ENCODE assay signal across 8 mouse cellular contexts in the genomic region with DNA sequence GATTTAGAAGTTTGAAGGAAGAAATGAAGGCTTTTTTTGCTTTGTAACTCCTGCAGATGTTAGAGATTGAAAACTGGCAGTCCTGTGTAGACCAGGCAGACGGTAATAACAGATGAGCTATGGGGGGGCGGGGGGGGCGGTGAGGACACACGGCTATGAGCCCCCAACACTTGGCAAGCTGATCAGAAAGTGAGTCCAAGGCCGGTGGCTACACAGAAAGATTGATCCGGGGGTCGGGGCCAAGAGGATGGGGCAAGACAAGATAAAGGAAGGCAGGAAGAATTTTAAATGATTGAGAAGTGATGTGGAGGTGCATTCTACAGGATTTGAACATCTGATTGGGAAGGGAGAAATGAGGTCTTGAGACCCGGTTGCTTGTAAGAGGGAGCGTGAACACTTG. TPM values are rescaled to one million over a fixed set of nuclear protein-coding genes. Genes with fewer than 3 reads are reported as not detected.
DNase-seq lines count a peak whose midpoint lies in the region; ATAC-seq and TF ChIP-seq lines count a peak whose summit lies in the region.

No protein-coding gene starts in this region.

- no peak for TF ChIP-seq CTCF in MEL (IDR thresholded peaks at IDR 0.05 in 2 of 3, conservative IDR thresholded peaks at IDR 0.05 in 1 of 3; ENCODE audit: control insufficient read depth in 1 of 3, insufficient read depth in 1 of 3, low read depth in 2 of 3, low read length in 3 of 3, poor library complexity in 1 of 3, severe bottlenecking in 1 of 3)

- H3K4me3 ChIP-seq in heart, embryonic 11.5 days (ENCODE audit: low read depth, low read length) = peak overlapping the region; percentile 93
- peak overlapping the region; percentile 92 to 98 for H3K4me3 ChIP-seq in MEL (ENCODE audit: control insufficient read depth in 1 of 2, insufficient read depth in 1 of 2, low read depth in 2 of 2, low read length in 2 of 2)
- peak overlapping the region; percentile 89 for H3K4me3 ChIP-seq in hindbrain, embryonic 10.5 days
- H3K4me3 ChIP-seq in midbrain, embryonic 10.5 days = peak overlapping the region; percentile 88

- DNase-seq in heart, postnatal 10 days = no peak
- no peak for DNase-seq in MEL (ENCODE audit: low read depth, low spot score)
- DNase-seq in hindbrain, embryonic 10.5 days (ENCODE audit: low spot score) = no peak
- no peak for DNase-seq in midbrain, embryonic 10.5 days (ENCODE audit: low spot score)
- DNase-seq in frontal cortex, postnatal 36 days (ENCODE audit: low spot score in 2 of 2) = no peak
- no peak for DNase-seq in spleen, postnatal 4 days (ENCODE audit: low spot score in 2 of 2)
- no peak for DNase-seq in adrenal gland, postnatal 14 days

- ATAC-seq in heart, embryonic 11.5 days (replicated peaks; ENCODE audit: insufficient number of reproducible peaks, low FRiP score, low TSS enrichment) = no peak

- peaks cover 21% of the 10 kb centered on the region for H3K79me2 ChIP-seq in MEL (ENCODE audit: control insufficient read depth, insufficient read depth, low read length, poor library complexity)

- H3K4me2 ChIP-seq in heart, embryonic 11.5 days = peak overlapping the region; percentile 87

- TF ChIP-seq EP300 in MEL (IDR thresholded peaks at IDR 0.05; ENCODE audit: low read depth in 1 of 2, low read length in 2 of 2) = no peak

- H3K4me1 ChIP-seq in heart, embryonic 11.5 days (ENCODE audit: control insufficient read depth, insufficient read depth, low read length) = peaks cover 9% of the 10 kb centered on the region; the same call in 1 of the 2 replicates
- peaks cover 3 to 11% of the 10 kb centered on the region in 2 experiments; a peak in 2 of 4 replicates for H3K4me1 ChIP-seq in MEL (ENCODE audit: control insufficient read depth in 1 of 2, insufficient read depth in 2 of 2, low read length in 2 of 2)
- H3K4me1 ChIP-seq in hindbrain, embryonic 10.5 days (replicated peaks) = peaks cover 35% of the 10 kb centered on the region
- peaks cover 35% of the 10 kb centered on the region for H3K4me1 ChIP-seq in midbrain, embryonic 10.5 days

- no peak overlapping the region for H3K27ac ChIP-seq in heart, embryonic 11.5 days (ENCODE audit: low read depth, low read length)
- no peak overlapping the region for H3K27ac ChIP-seq in MEL (ENCODE audit: control insufficient read depth, low read depth, low read length)
- H3K27ac ChIP-seq in hindbrain, embryonic 10.5 days = peak overlapping the region; percentile 92
- peak overlapping the region; percentile 93 for H3K27ac ChIP-seq in midbrain, embryonic 10.5 days (replicated peaks)

- intact Hi-C loops in heart, postnatal 10 days (cut with DNase I) = no loop called here

- no peaks in the 10 kb centered on the region for H3K36me3 ChIP-seq in heart, embryonic 11.5 days (ENCODE audit: control insufficient read depth, insufficient read depth, low read length)
- H3K36me3 ChIP-seq in MEL (ENCODE audit: control insufficient read depth in 1 of 2, insufficient read depth in 2 of 2, low read length in 2 of 2) = peaks cover 0 to 9% of the 10 kb centered on the region in 2 experiments; a peak in 1 of 4 replicates
- H3K36me3 ChIP-seq in hindbrain, embryonic 10.5 days = no peaks in the 10 kb centered on the region
- no peaks in the 10 kb centered on the region for H3K36me3 ChIP-seq in midbrain, embryonic 10.5 days

- peaks cover 7% of the 10 kb centered on the region; the same call in 1 of the 2 replicates for H3K27me3 ChIP-seq in heart, embryonic 11.5 days (ENCODE audit: control insufficient read depth, insufficient read depth, low read length)
- no peaks in the 10 kb centered on the region for H3K27me3 ChIP-seq in MEL (ENCODE audit: control insufficient read depth in 1 of 2, insufficient read depth in 2 of 2, low read length in 2 of 2)
- peaks cover 14% of the 10 kb centered on the region for H3K27me3 ChIP-seq in hindbrain, embryonic 10.5 days (ENCODE audit: insufficient read depth, poor library complexity, severe bottlenecking)
- H3K27me3 ChIP-seq in midbrain, embryonic 10.5 days (ENCODE audit: low read depth, poor library complexity, severe bottlenecking) = peaks cover 27% of the 10 kb centered on the region

- no peaks in the 10 kb centered on the region for H3K9me3 ChIP-seq in heart, embryonic 11.5 days (replicated peaks; ENCODE audit: control insufficient read depth, low read length)
- no peaks in the 10 kb centered on the region for H3K9me3 ChIP-seq in MEL (replicated peaks; ENCODE audit: insufficient read depth, low read length)
- no peaks in the 10 kb centered on the region for H3K9me3 ChIP-seq in hindbrain, embryonic 10.5 days
- H3K9me3 ChIP-seq in midbrain, embryonic 10.5 days (replicated peaks) = no peaks in the 10 kb centered on the region

- no peak for TF ChIP-seq RAD21 in MEL (IDR thresholded peaks at IDR 0.05; ENCODE audit: low read depth, low read length)

- WGBS in heart, embryonic 11.5 days (ENCODE audit: insufficient replicate concordance) = 20% methylated on average over 9 of the region's 9 CpGs
- WGBS in hindbrain, embryonic 10.5 days = 23% methylated on average over 9 of the region's 9 CpGs
- WGBS in midbrain, embryonic 10.5 days = 23% methylated on average over 9 of the region's 9 CpGs

- H3K9ac ChIP-seq in heart, embryonic 11.5 days (ENCODE audit: low read depth, low read length) = peak overlapping the region; percentile 82; the same call in 1 of the 2 replicates
- peak overlapping the region; percentile 99 for H3K9ac ChIP-seq in MEL (ENCODE audit: control insufficient read depth, low read depth, low read length, poor library complexity, severe bottlenecking)

- TF ChIP-seq POLR2A in MEL (IDR thresholded peaks at IDR 0.05; ENCODE audit: control insufficient read depth in 1 of 2, insufficient read depth in 1 of 2, low read depth in 1 of 2, low read length in 2 of 2, poor library complexity in 1 of 2) = no peak

TF ChIP-seq in MEL, 35 proteins besides CTCF, POLR2A, EP300 and RAD21:
- TF ChIP-seq MYC (IDR thresholded peaks at IDR 0.05; ENCODE audit: low read depth, low read length) = no peak
- TF ChIP-seq SIN3A (IDR thresholded peaks at IDR 0.05; ENCODE audit: low read length) = no peak
- TF ChIP-seq NRF1 (IDR thresholded peaks at IDR 0.05; ENCODE audit: insufficient read depth, low read depth, low read length, poor library complexity, severe bottlenecking) = no peak
- no peak for TF ChIP-seq UBTF (IDR thresholded peaks at IDR 0.05; ENCODE audit: borderline replicate concordance, insufficient read depth, low read depth, low read length)
- no peak for TF ChIP-seq ZNF384 (IDR thresholded peaks at IDR 0.05; ENCODE audit: low read depth, low read length)
- TF ChIP-seq ZMIZ1 (IDR thresholded peaks at IDR 0.05; ENCODE audit: low read depth, low read length) = no peak
- TF ChIP-seq TBP (IDR thresholded peaks at IDR 0.05; ENCODE audit: low read depth, low read length) = no peak
- TF ChIP-seq POLR2AphosphoS5 (IDR thresholded peaks at IDR 0.05; ENCODE audit: borderline replicate concordance, low read depth, low read length) = no peak
- no peak for TF ChIP-seq MAFK (IDR thresholded peaks at IDR 0.05; ENCODE audit: borderline replicate concordance, low read depth, low read length)
- no peak for TF ChIP-seq GABPA (IDR thresholded peaks at IDR 0.05; ENCODE audit: low read depth, low read length)
TF ChIP-seq in MEL: peak in this region for 0.

RNA-seq across cellular contexts. Expression of gene Gkap1, which starts 0.4 kb away (rescaled TPM):
- 22.7 TPM in 2 replicates for polyA plus RNA-seq in heart, embryonic 11.5 days (2014; fragmentation: Nextera tagmentation; extraction: Ambion mirVana)
- total RNA-seq in heart, postnatal 10 days (2021) = 10 to 100 TPM; 25.7 to 26.4 TPM
- 26.7 and 27.6 TPM in 2 replicates for total RNA-seq in MEL (2012; rRNA removed)
- 10 to 100 TPM in 1 of 2 experiments, not detected in 1; 34.1 TPM for polyA plus RNA-seq in MEL (2012; ENCODE audit: insufficient read depth in 1 of 2, insufficient read length in 2 of 2, low read depth in 1 of 2, low replicate concordance in 2 of 2, missing spikeins in 1 of 2)
- 23.2 and 23.6 TPM in 2 replicates for polyA plus RNA-seq in hindbrain, embryonic 10.5 days (2016; fragmentation: Nextera tagmentation; extraction: Ambion mirVana)
- 27.4 and 28.1 TPM in 2 replicates for polyA plus RNA-seq in midbrain, embryonic 10.5 days (2016; fragmentation: Nextera tagmentation; extraction: Ambion mirVana)
- 41.8 and 42.0 TPM in 2 replicates for total RNA-seq in adrenal gland, postnatal 14 days (2021)

RNA-seq across cellular contexts. Expression of gene Ubqln1, which starts 59.6 kb away (rescaled TPM):
- 71.6 and 91.5 TPM in 2 replicates for polyA plus RNA-seq in heart, embryonic 11.5 days (2014; fragmentation: Nextera tagmentation; extraction: Ambion mirVana)
- 10 to 100 TPM; 64.2 to 65.1 TPM for total RNA-seq in heart, postnatal 10 days (2021)
- total RNA-seq in MEL (2012; rRNA removed) = 68.6 and 77.2 TPM in 2 replicates
- 100 to 1,000 TPM in 1 of 2 experiments, not detected in 1; 146 TPM for polyA plus RNA-seq in MEL (2012; ENCODE audit: insufficient read depth in 1 of 2, insufficient read length in 2 of 2, low read depth in 1 of 2, low replicate concordance in 2 of 2, missing spikeins in 1 of 2)
- polyA plus RNA-seq in hindbrain, embryonic 10.5 days (2016; fragmentation: Nextera tagmentation; extraction: Ambion mirVana) = 134 and 142 TPM in 2 replicates
- 128 and 134 TPM in 2 replicates for polyA plus RNA-seq in midbrain, embryonic 10.5 days (2016; fragmentation: Nextera tagmentation; extraction: Ambion mirVana)
- total RNA-seq in adrenal gland, postnatal 14 days (2021) = 103 and 113 TPM in 2 replicates

Comparison
In these comparisons a context has a peak if more than half of its experiments do, and no peak if none do; other contexts are left out.
1. H3K27ac ChIP-seq: peak in hindbrain, embryonic 10.5 days (single experiment) and midbrain, embryonic 10.5 days (single experiment); none in heart, embryonic 11.5 days (single experiment) and MEL (single experiment).
2. Peak in every context shown above with its lines, with median percentiles within 50 percentile points of each other: H3K4me3 ChIP-seq.